9 mouse cellular contexts compared by ENCODE assay signal in the genomic region with DNA sequence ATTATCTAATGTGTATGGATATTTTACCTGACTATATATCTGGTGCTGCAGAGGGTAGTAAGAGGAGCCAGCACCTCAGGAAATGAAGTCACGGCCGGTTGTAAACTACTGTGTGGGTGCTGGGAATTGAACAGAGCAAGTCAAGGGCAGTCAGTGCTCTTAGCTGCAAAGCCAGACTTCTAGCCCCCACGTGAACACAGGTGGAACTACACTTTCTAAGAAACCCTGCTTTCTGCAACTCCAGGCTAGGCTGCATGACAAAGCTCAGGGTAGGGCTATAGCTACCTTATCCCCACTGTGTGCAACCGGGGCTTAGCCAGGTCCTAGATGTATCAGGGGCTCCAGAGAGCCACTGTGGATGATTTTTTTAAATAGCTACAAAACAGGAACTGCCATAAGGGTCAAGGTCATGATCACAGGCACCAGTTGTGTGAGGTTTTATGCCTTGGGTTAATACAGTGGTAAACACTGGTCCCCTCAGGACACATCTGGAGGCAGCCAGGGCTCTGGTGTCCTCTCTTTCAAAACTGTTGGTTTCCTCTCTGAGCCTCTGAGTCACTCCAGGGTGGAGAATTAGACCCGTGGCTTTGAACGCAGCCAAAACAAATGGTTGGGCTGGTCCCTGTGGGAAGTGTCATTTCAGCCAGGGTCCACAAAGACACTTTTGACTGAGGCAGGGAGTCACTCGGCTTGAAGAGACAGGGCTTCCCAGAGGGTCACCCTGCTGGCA.
DNase-seq lines count a peak whose midpoint lies in the region; ATAC-seq and TF ChIP-seq lines count a peak whose summit lies in the region.
"Had no signal": no experiment of that assay in that cellular context is flagged by ENCODE, and none has a peak within 500 bp of the region (broad histone marks: within the 10 kb centered on the region; RNA-seq: fewer than 3 reads in every experiment).

No protein-coding gene starts in this region.

- no peak overlapping the region for H3K4me3 ChIP-seq in kidney, adult 2 months (ENCODE audit: insufficient read depth, low read depth, low read length)

- peak; percentile 6 for DNase-seq in kidney, adult 2 months
- DNase-seq in kidney, adult 11 months, result no peak
- DNase-seq in 3134 (ENCODE audit: extremely low read depth, insufficient read length, low spot score), result peak; percentile 64
- DNase-seq in Patski (ENCODE audit: low read depth, low spot score), result no peak
- DNase-seq in gastrocnemius, postnatal 14 days, result peak; percentile 61
- DNase-seq in cerebellum, postnatal 14 days, result no peak
- no peak for DNase-seq in spleen, postnatal 14 days (ENCODE audit: low spot score in 2 of 2)

- no peak overlapping the region for H3K27ac ChIP-seq in kidney, adult 2 months (ENCODE audit: insufficient read depth, low read depth, low read length)

- no peak for TF ChIP-seq CTCF in kidney, adult 2 months (conservative IDR thresholded peaks at IDR 0.05; ENCODE audit: insufficient read depth, insufficient read length, low read depth, low read length)
- TF ChIP-seq CTCF in Patski (IDR thresholded peaks at IDR 0.05), result no peak

- H3K36me3 ChIP-seq in kidney, adult 2 months (ENCODE audit: control insufficient read depth, insufficient read depth, low read length), result no peaks in the 10 kb centered on the region
- H3K36me3 ChIP-seq: G1E had no signal

- in situ Hi-C loops in Patski (cut with MboI; ENCODE audit: low pct_unique_long_range_greater_than_20kb), result loop anchor here (10.0 kb wide), 1 partner anchor 395 kb away; a partner anchor contains a TSS

- no peaks in the 10 kb centered on the region for H3K27me3 ChIP-seq in kidney, adult 2 months (replicated peaks; ENCODE audit: control insufficient read depth, insufficient read depth, low read length)
- no peaks in the 10 kb centered on the region for H3K27me3 ChIP-seq in Patski

- WGBS in kidney, adult 2 months, result 33% methylated on average over 7 of the region's 7 CpGs

- intact Hi-C loops in gastrocnemius, postnatal 14 days (cut with DNase I; ENCODE audit: low total_unique reads), result no loop called here

- POLR2A ChIA-PET in Patski (lab: Charles Lee), result no interaction called here

- peak; percentile 46 for ATAC-seq in Patski
- no peak for ATAC-seq in cerebellum, adult (ENCODE audit: insufficient number of reproducible peaks, low FRiP score, low TSS enrichment)

- CTCF ChIA-PET in Patski (lab: Charles Lee), result interaction anchor here (1.4 to 1.6 kb wide), 3 partner anchors 10 to 71 kb away, joined by 3 to 4 read pairs (median 3); no protein-coding TSS in a partner anchor

- no peaks in the 10 kb centered on the region for H3K4me1 ChIP-seq in kidney, adult 2 months (ENCODE audit: control insufficient read depth, insufficient read depth, low read length)

- no peak for TF ChIP-seq POLR2A in kidney, adult 2 months (IDR thresholded peaks at IDR 0.05; ENCODE audit: low read depth, low read length)

Comparison
In these comparisons a context has a peak if more than half of its experiments do, and no peak if none do; other contexts are left out.
1. DNase-seq: peak in kidney, adult 2 months (single experiment), 3134 (single experiment) and gastrocnemius, postnatal 14 days (single experiment); none in kidney, adult 11 months (single experiment), Patski (single experiment), cerebellum, postnatal 14 days (0 of 2) and spleen, postnatal 14 days (0 of 2).